Mouse (Mus musculus) CH12.LX (cell line): Measurements from ENCODE around the gene Tfec. TPM values are rescaled to one million over a fixed set of nuclear protein-coding genes. Genes with fewer than 3 reads are reported as not detected.

Experiments used
- DNase-seq: peaks from one replicate; pipeline ENCODE4 v3.0.0-alpha.2; 2013; ENCODE audit errors: extremely low read depth
- H3K27ac ChIP-seq: 2 replicates; pipeline ENCODE4 v1.5.1; 2012; ENCODE audit warnings: low read depth, mild to moderate bottlenecking, control low read depth, moderate library complexity; ENCODE audit not compliant: insufficient read depth
- H3K27me3 ChIP-seq: replicated peaks from 2 replicates; pipeline ENCODE3; 2012; ENCODE audit warnings: inconsistent platforms
- H3K36me3 ChIP-seq, 2 experiments: replicated peaks in 1 of 2; 2 replicates each; pipeline versions ENCODE3 to v1.6.1; 2012; ENCODE audit warnings: inconsistent platforms in 1 of 2, low read length in 1 of 2, mild to moderate bottlenecking in 1 of 2, mixed read lengths in 1 of 2, moderate library complexity in 1 of 2; ENCODE audit not compliant: control insufficient read depth in 1 of 2, insufficient read depth in 1 of 2
- H3K4me1 ChIP-seq, 2 experiments: 2 replicates each; pipeline ENCODE4 v1.6.1; 2012; ENCODE audit warnings: inconsistent platforms in 1 of 2, moderate library complexity in 1 of 2; ENCODE audit not compliant: insufficient read depth in 2 of 2, control insufficient read depth in 1 of 2
- H3K4me2 ChIP-seq: 2 replicates; pipeline ENCODE4 v1.6.1; 2012; ENCODE audit warnings: low read depth, mild to moderate bottlenecking, control low read depth; ENCODE audit not compliant: poor library complexity, insufficient read depth, severe bottlenecking
- H3K4me3 ChIP-seq, 3 experiments: fragments of 150-350 bp in 1 of 3; sonication (generic) in 1 of 3; replicated peaks in 1 of 3; 2 replicates each; pipeline versions ENCODE3 to v1.5.1; 2011 to 2012; ENCODE audit warnings: low read depth in 2 of 3, low read length in 2 of 3, mild to moderate bottlenecking in 2 of 3, moderate library complexity in 2 of 3, control low read depth in 1 of 3, improper control_type of control experiment in 1 of 3, inconsistent platforms in 1 of 3, mixed read lengths in 1 of 3; ENCODE audit not compliant: poor library complexity in 1 of 3
- H3K79me2 ChIP-seq: replicated peaks from 2 replicates; pipeline ENCODE4 v1.6.1; 2012; ENCODE audit warnings: mild to moderate bottlenecking, moderate library complexity; ENCODE audit not compliant: control insufficient read depth, poor library complexity, insufficient read depth, severe bottlenecking; ENCODE audit errors: extremely low read depth
- H3K9ac ChIP-seq: 2 replicates; pipeline ENCODE4 v1.6.1; 2012; ENCODE audit warnings: low read depth, mild to moderate bottlenecking, control low read depth, moderate library complexity; ENCODE audit not compliant: insufficient read depth
- H3K9me3 ChIP-seq: replicated peaks from 2 replicates; pipeline ENCODE3; 2012; ENCODE audit warnings: low read length, inconsistent platforms, mixed read lengths
- BHLHE40 ChIP-seq: IDR thresholded peaks from 2 replicates; pipeline ENCODE4 v1.6.1; 2011; ENCODE audit warnings: mild to moderate bottlenecking, low read depth, low read length, improper control_type of control experiment
- CHD1 ChIP-seq: IDR thresholded peaks from 2 replicates; pipeline ENCODE4 v1.6.1; 2012; ENCODE audit warnings: low read depth, low read length, improper control_type of control experiment, inconsistent platforms
- CHD2 ChIP-seq: IDR thresholded peaks from 2 replicates; pipeline ENCODE4 v1.6.1; 2011; ENCODE audit warnings: low read length, improper control_type of control experiment
- CTCF ChIP-seq, 2 experiments: IDR thresholded peaks in 1 of 2; conservative IDR thresholded peaks in 1 of 2; 2 replicates each; pipeline ENCODE4 v1.5.1; 2011 to 2012; ENCODE audit warnings: low read depth in 2 of 2, low read length in 2 of 2, improper control_type of control experiment in 1 of 2, inconsistent platforms in 1 of 2, mild to moderate bottlenecking in 1 of 2, moderate library complexity in 1 of 2
- GABPA ChIP-seq: IDR thresholded peaks from 2 replicates; pipeline ENCODE4 v1.6.1; 2012; ENCODE audit warnings: low read depth, low read length, improper control_type of control experiment, inconsistent platforms; ENCODE audit not compliant: insufficient replicate concordance
- HCFC1 ChIP-seq: IDR thresholded peaks from 2 replicates; pipeline ENCODE4 v1.6.1; 2012; ENCODE audit warnings: low read depth, mild to moderate bottlenecking, inconsistent platforms, low read length, improper control_type of control experiment
- IRF4 ChIP-seq: IDR thresholded peaks from 2 replicates; pipeline ENCODE4 v1.6.1; 2014; ENCODE audit warnings: low read depth, mild to moderate bottlenecking, inconsistent platforms, low read length, improper control_type of control experiment
- JUN ChIP-seq: IDR thresholded peaks from 2 replicates; pipeline ENCODE4 v1.6.1; 2011; ENCODE audit warnings: low read depth, mild to moderate bottlenecking, low read length, improper control_type of control experiment, moderate library complexity; ENCODE audit not compliant: insufficient read depth
- KAT2A ChIP-seq: IDR thresholded peaks from 2 replicates; pipeline ENCODE4 v1.6.1; 2012; ENCODE audit warnings: low read length, improper control_type of control experiment, inconsistent platforms; ENCODE audit not compliant: insufficient replicate concordance
- MAX ChIP-seq: IDR thresholded peaks from 2 replicates; pipeline ENCODE4 v1.6.1; 2011; ENCODE audit warnings: low read length, improper control_type of control experiment
- MXI1 ChIP-seq: IDR thresholded peaks from 2 replicates; pipeline ENCODE4 v1.6.1; 2011; ENCODE audit warnings: mild to moderate bottlenecking, low read depth, low read length, improper control_type of control experiment
- POLR2AphosphoS2 ChIP-seq: IDR thresholded peaks from 2 replicates; pipeline ENCODE4 v1.6.1; 2011; ENCODE audit warnings: low read depth, low read length, improper control_type of control experiment
- RAD21 ChIP-seq: IDR thresholded peaks from 2 replicates; pipeline ENCODE4 v1.6.1; 2011; ENCODE audit warnings: low read depth, mild to moderate bottlenecking, low read length, improper control_type of control experiment, moderate library complexity
- RCOR1 ChIP-seq: conservative IDR thresholded peaks from 2 replicates; pipeline ENCODE4 v1.6.1; 2012; ENCODE audit warnings: low read depth, mild to moderate bottlenecking, inconsistent platforms, low read length, improper control_type of control experiment
- SMC3 ChIP-seq: IDR thresholded peaks from 2 replicates; pipeline ENCODE4 v1.6.1; 2011; ENCODE audit warnings: low read depth, low read length, improper control_type of control experiment
- TBP ChIP-seq: conservative IDR thresholded peaks from 2 replicates; pipeline ENCODE4 v1.6.1; 2011; ENCODE audit warnings: low read depth, low read length, improper control_type of control experiment
- TCF12 ChIP-seq: IDR thresholded peaks from 2 replicates; pipeline ENCODE4 v1.6.1; 2014; ENCODE audit warnings: low read depth, mild to moderate bottlenecking, inconsistent platforms, low read length, improper control_type of control experiment
- USF1 ChIP-seq: IDR thresholded peaks from 2 replicates; pipeline ENCODE4 v1.6.1; 2014; ENCODE audit warnings: low read depth, mild to moderate bottlenecking, inconsistent platforms, low read length, improper control_type of control experiment
- ZKSCAN1 ChIP-seq: IDR thresholded peaks from 2 replicates; pipeline ENCODE4 v1.6.1; 2012; ENCODE audit warnings: low read depth, inconsistent platforms, low read length, improper control_type of control experiment, borderline replicate concordance
- ZMIZ1 ChIP-seq: IDR thresholded peaks from 2 replicates; pipeline ENCODE4 v1.6.1; 2012; ENCODE audit warnings: low read depth, mild to moderate bottlenecking, inconsistent platforms, low read length, improper control_type of control experiment
- dilution Hi-C: fragments of 300-500 bp; cut with MboI; formaldehyde crosslinking; loops from 2 replicates; pipeline ENCODE4 v1.14.3; 2020; ENCODE audit warnings: low sequenced_read_pairs; ENCODE audit not compliant: extremely low pct_unique_long_range_greater_than_20kb, extremely low pct_ligation_motif_present
- in situ Hi-C: fragments of 300-500 bp; cut with MboI; formaldehyde crosslinking; loops from 3 replicates; pipeline ENCODE4 v1.14.3; 2019; ENCODE audit warnings: low sequenced_read_pairs, low pct_ligation_motif_present, low pct_unique_long_range_greater_than_20kb, mixed read lengths
- polyA plus RNA-seq: library from polyadenylated mRNA; unstranded; fragments of >175 nt; gene quantifications from 2 replicates; pipeline ENCODE4 v1.2.1, GENCODE M21; 2012; ENCODE audit warnings: low read depth; ENCODE audit not compliant: insufficient read length
- total RNA-seq, 2 experiments: library from RNA; depleted of rRNA; stranded (reverse); fragments of 300-350 nt in 1 of 2; fragments of >200 nt in 1 of 2; gene quantifications; 2 replicates each; pipeline ENCODE4 v1.2.3; 2012 to 2014

Tfec gene
- total and polyA plus RNA-seq, 3 experiments: not detected

- TF ChIP-seq CTCF (conservative IDR thresholded peaks at IDR 0.05 in 1 of 2, IDR thresholded peaks at IDR 0.05 in 1 of 2; ENCODE audit: low read depth in 2 of 2, low read length in 2 of 2) (no peak), MAX (no peak), CHD2 (no peak), ZMIZ1 (no peak), TBP (no peak), IRF4 (no peak), TCF12 (no peak), ZKSCAN1 (no peak), SMC3 (no peak), GABPA (no peak), KAT2A (no peak), CHD1 (no peak), RAD21 (no peak), BHLHE40 (no peak), MXI1 (no peak), RCOR1 (no peak)
Observed at GRCm38 (mm10) chr6:16835631-16836030, 62.6 kb downstream of the Tfec start.

GRCm38 (mm10) chr6:16828304-16828703, 69.9 kb downstream of the Tfec start:
- no peaks in the 10 kb centered on the region for H3K79me2 ChIP-seq
- no peak overlapping the region for H3K4me3 ChIP-seq
- H3K9me3 ChIP-seq: no peaks in the 10 kb centered on the region
- TF ChIP-seq POLR2AphosphoS2 (no peak), USF1 (no peak), RCOR1 (no peak), SMC3 (no peak), JUN (no peak), HCFC1 (no peak), IRF4 (no peak), BHLHE40 (no peak)
- in situ Hi-C loops (no loop called here), dilution Hi-C loops (no loop called here)
- H3K36me3 ChIP-seq: no peaks in the 10 kb centered on the region
- H3K27ac ChIP-seq: no peak overlapping the region
- no peaks in the 10 kb centered on the region for H3K4me1 ChIP-seq
- no peak overlapping the region for H3K4me2 ChIP-seq
- no peak overlapping the region for H3K9ac ChIP-seq
- DNase-seq: no peak
- no peaks in the 10 kb centered on the region for H3K27me3 ChIP-seq

More at GRCm38 (mm10) chr6:16835631-16836030, 62.6 kb downstream of the Tfec start:
- H3K9ac ChIP-seq: no peak overlapping the region
- H3K36me3 ChIP-seq: no peaks in the 10 kb centered on the region
- no peak overlapping the region for H3K27ac ChIP-seq
- no peak for DNase-seq
- no peaks in the 10 kb centered on the region for H3K9me3 ChIP-seq
- in situ Hi-C loops: no loop called here
- no peaks in the 10 kb centered on the region for H3K27me3 ChIP-seq
- H3K4me2 ChIP-seq: no peak overlapping the region
- no peaks in the 10 kb centered on the region for H3K79me2 ChIP-seq
- no peak overlapping the region for H3K4me3 ChIP-seq
- no peaks in the 10 kb centered on the region for H3K4me1 ChIP-seq
- dilution Hi-C loops: no loop called here
